Mouse (Mus musculus) urinary bladder, adult 2 months (tissue): Measurements from ENCODE around the gene Smap2. TPM values are rescaled to one million over a fixed set of nuclear protein-coding genes. Genes with fewer than 3 reads are reported as not detected.
"Not testable (repeated sequence)": the region's sequence is repeated elsewhere in the genome, so short reads cannot be mapped to it uniquely, and the experiment has no call there.

Experiments used
- DNase-seq: peaks from one replicate; pipeline ENCODE4 v3.0.0; 2022; ENCODE audit warnings: low spot score
- polyA plus RNA-seq: library from polyadenylated mRNA; depleted of rRNA; stranded (reverse); fragments of >200 nt; gene quantifications from 2 replicates; pipeline ENCODE4 v1.2.3, GENCODE M21; 2012; rRNA removed

Gene Smap2
- polyA plus RNA-seq: 13.5 and 17.5 TPM in 2 replicates

DNA sequence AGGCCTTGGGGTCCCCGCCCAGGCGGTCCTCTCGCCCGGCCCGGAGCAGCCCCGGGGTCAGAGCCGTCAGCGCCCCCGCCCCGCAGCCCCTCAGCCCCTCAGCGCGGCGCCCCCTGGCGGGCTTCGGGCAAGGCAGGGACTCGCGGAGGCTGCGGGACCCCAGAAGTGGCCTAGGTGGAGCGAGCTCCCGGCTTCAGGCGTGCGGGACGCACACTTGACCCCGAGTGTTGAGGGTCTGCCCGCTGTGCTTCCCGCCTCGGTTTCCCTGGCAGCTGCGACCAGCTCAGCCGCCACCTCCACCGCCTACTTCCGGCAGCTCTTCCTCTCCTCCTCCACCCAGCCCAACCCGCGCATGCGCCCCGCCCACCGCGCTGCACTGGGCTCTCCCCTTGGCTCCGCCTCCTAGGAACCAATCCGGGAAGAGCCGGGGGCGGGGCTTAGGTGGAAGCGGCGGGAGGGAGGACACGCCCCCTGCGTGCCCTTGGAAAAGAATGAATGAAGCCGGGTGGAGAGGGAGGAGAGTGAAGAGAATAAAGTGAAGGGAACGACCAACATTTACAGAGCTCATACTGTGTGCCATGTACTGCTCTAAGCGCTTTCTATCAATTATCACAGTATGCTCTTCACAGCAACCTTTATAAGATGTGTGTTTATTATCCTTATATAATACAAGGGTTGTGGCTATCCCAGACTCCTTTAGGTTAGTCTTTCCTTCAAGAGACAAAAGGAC, at the start of gene Smap2:
Gene Smap2, minus strand, starts transcription at position 320 of the 730 bp plus-strand sequence.
- DNase-seq: peak; percentile 97

DNA sequence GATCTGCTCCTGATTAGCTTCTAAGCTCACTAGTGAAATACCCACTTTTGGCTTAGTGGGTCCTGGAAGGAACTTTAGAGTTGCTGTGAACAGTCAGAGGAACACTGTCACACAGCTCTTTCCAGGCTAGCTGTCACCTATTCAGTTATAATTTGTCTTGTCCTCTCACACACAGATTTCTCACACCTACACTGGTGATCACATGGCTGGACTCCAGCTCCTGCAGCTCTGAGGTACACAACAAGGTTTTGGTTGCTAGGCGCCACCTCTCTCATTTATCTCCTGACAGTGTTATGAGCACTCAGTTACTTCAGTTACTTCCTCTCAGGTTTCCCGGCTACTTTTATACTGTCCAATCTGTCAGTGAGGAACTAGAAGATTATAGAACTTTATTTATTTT, 48.3 kb upstream of the Smap2 start:
- no peak for DNase-seq

- not testable (repeated sequence) for DNase-seq
These were observed 42.2 kb upstream of the Smap2 start for GRCm38 (mm10) chr4:121059218-121059617.

- no peak for DNase-seq
These were observed 40.0 kb upstream of the Smap2 start for GRCm38 (mm10) chr4:121057032-121057431.

GRCm38 (mm10) chr4:121056342-121056741, 39.3 kb upstream of the Smap2 start:
- DNase-seq: no peak

- no peak for DNase-seq
These were observed 35.6 kb upstream of the Smap2 start for GRCm38 (mm10) chr4:121052454-121053323.

DNA sequence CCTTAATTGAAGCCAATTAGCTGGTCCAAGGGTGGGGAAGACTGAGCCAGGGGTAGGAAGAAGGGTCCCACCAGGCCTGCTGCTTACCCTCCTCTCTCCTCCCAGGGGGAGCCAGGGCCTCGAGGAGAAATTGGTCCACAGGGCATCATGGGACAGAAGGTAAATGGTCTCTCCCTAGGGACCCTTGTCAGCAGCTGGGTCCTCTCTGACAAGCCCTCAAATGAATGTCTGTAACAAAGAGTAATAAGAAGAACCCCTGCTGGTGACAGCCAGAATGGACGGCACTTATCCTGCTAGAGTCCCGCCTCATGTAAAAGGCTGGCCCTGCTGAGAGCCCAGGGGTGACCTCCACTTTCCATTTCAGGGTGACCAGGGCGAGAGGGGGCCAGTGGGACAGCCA, 34.8 kb upstream of the Smap2 start:
- DNase-seq: no peak

- DNase-seq: no peak
These were observed 25.9 kb upstream of the Smap2 start for GRCm38 (mm10) chr4:121042946-121043345.

DNA sequence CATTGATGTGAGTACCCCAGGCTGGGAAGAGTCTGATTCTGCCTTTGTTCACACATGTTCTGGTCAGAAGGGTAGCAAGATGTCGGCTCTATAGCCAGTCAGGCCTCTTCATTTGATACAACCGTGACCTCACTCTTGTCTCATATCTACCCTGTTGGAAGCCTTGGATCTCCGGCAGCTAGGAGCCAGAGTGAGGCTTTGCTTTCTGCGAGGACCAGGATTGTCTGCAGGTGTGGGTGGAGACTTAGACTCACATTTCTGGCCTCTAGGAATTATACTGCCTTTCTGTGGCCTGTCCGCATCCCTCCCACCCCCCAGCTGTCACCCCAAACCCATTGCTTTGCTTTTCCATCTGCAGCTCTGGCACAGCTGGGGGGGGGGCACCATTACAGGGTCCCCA, 25.4 kb upstream of the Smap2 start:
- DNase-seq: no peak

GRCm38 (mm10) chr4:121040897-121041671, 24.0 kb upstream of the Smap2 start:
- no peak for DNase-seq

GRCm38 (mm10) chr4:121040323-121040722, 23.3 kb upstream of the Smap2 start:
- no peak for DNase-seq

DNA sequence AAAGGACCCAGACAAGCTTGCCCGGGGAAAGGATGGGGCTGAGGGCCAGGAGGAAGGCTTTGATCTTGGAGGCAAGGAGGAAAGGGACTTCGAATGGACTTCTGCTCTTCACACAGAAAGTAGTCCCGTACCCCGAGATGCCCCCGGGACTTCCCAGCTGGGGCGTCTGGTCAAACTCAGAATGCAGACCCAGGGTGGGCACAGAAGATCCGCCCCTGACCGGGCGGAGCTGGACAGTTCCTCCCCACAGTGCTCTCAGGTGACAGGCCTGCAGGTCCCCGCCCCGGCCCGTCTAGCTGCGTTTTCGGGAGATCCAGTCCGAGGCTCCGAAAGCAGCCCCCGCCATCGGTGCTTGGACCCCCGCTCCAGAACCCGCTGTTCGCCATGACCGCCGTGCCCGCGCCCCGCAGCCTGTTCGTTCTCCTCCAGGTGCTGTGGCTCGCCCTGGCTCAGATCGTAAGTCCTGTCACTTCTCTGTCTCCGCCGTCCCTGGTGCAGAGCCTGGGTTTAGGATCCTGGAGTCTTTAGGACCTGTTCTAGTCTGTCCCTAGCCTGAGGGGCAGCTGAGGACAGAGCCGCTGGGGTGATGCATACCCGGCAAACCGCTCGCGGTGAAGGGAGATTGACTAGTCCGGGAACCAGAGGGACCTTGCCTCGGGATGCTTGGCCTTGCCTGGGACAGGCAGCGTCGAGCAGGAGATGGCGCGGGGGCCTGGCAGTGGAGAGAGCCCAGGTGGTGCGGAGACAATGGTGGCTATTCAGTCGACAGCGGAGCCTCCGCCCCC, 22.5 kb upstream of the Smap2 start, which contains the start of gene Col9a2:
Gene Col9a2, plus strand, starts transcription at position 55 of the 785 bp plus-strand sequence.
- DNase-seq: no peak

- DNase-seq: no peak
These were observed 16.0 kb upstream of the Smap2 start for GRCm38 (mm10) chr4:121033006-121033405.

- DNase-seq: no peak
These were observed 14.4 kb upstream of the Smap2 start for GRCm38 (mm10) chr4:121031440-121031839.

- DNase-seq: no peak
These were observed 12.6 kb upstream of the Smap2 start for GRCm38 (mm10) chr4:121029632-121030031.

DNA sequence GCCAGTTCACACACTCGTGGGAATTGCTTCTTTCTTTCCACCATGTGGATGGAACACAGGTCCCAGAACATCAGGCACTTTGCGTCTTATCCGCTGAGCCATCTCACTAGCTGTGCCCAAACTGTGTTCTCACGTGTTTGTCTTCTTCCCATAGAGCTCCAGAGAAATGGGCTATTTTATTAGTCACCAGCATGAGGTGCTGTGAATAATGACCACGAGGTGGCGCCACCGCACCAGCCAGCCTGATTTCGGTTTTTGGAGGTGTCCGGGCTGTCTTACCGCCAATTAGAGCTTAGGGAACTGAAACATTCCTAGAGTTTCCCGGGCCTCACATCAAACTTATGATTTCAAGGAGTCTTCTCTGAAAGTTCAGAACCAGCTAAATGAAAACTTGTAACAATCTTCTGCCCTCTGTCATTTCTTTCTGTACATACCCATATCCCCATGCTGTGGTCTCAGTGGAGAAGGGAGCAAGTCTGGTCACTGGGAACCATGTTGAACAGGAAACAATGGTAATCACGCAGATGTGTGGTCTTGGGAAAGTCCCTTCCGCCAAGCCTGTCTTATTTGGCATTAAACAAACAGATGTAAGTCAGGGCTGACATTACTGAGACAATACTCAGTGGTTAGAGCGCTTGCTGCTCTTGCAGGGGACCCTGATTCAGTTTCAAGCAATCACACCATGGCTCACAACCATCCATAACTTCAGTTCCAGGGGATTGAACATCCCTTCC, 11.8 kb upstream of the Smap2 start:
- no peak for DNase-seq

DNA sequence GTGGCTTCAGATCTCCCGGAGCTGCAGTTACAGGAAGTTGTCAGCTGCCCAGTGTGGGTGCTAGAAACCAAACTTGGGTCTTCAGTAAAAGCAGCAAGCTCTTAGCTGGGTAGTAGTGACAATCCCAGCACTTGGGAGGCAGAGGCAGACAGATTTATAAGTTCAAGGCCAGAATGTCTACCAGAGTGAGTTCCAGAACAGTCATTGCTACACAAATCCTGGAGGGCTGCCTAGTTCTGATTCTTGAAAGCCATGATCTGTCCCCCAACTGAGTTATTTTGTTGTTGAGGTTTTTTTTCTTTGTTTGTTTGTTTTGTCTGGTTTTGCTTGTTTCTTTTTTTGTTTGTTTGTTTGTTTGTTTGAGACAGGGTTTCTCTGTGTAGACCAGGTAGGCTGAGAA, 11.1 kb upstream of the Smap2 start:
- DNase-seq: no peak

- no peak for DNase-seq
These were observed 8.6 kb upstream of the Smap2 start for GRCm38 (mm10) chr4:121025681-121026080.

GRCm38 (mm10) chr4:121023941-121024340, 6.9 kb upstream of the Smap2 start:
- DNase-seq: no peak

- DNase-seq: no peak
These were observed 6.4 kb upstream of the Smap2 start for GRCm38 (mm10) chr4:121023464-121023863.

GRCm38 (mm10) chr4:121021911-121022310, 4.9 kb upstream of the Smap2 start:
- DNase-seq: no peak
